Mouse (Mus musculus): ENCODE results near the gene Daam2. TPM values are rescaled to one million over a fixed set of nuclear protein-coding genes. Genes with fewer than 3 reads are reported as not detected.

The Daam2 gene
- polyA plus RNA-seq, 1 experiment from 2014 or later = 1.1 TPM

GRCm38 (mm10) chr17:49428239-49428688, 135.9 kb downstream of the Daam2 start, which contains the start of gene Mocs1:
Gene Mocs1, plus strand, starts transcription at chr17:49428362.
- no peaks in the 10 kb centered on the region for H3K27me3 ChIP-seq (replicated peaks)
- H3K9me3 ChIP-seq (replicated peaks) = no peaks in the 10 kb centered on the region
- peak within 1 kb of the TSS; percentile 75 for H3K4me2 ChIP-seq
- 1% methylated on average over 28 of the region's 28 CpGs for WGBS (ENCODE audit: insufficient replicate concordance)
- peak within 1 kb of the TSS; percentile 91 for H3K4me3 ChIP-seq
- peaks cover 46% of the 10 kb centered on the region for H3K4me1 ChIP-seq
- peak within 1 kb of the TSS; percentile 93 for H3K27ac ChIP-seq
- peak within 1 kb of the TSS; percentile 97 for H3K9ac ChIP-seq
- peak; percentile 96 for ATAC-seq
- peaks cover 21% of the 10 kb centered on the region for H3K36me3 ChIP-seq

- Histone ChIP-seq H3K36me3 (peaks cover 16% of the 10 kb centered on the region), H3K4me2 (peak overlapping the region; percentile 75), H3K27me3 (replicated peaks) (no peaks in the 10 kb centered on the region), H3K4me1 (peaks cover 45% of the 10 kb centered on the region), H3K9ac (peak overlapping the region; percentile 22; the same call in 1 of the 2 replicates), H3K27ac (no peak overlapping the region; the same call in 1 of the 2 replicates), H3K9me3 (replicated peaks) (no peaks in the 10 kb centered on the region), H3K4me3 (peak overlapping the region; percentile 91)
- 16% methylated on average over 9 of the region's 9 CpGs for WGBS (ENCODE audit: insufficient replicate concordance)
- peak; percentile 2 for ATAC-seq
These were observed 136.4 kb downstream of the Daam2 start for GRCm38 (mm10) chr17:49427631-49428238.

GRCm38 (mm10) chr17:49423872-49424271, 140.3 kb downstream of the Daam2 start:
- 71% methylated on average over 3 of the region's 3 CpGs for WGBS (ENCODE audit: insufficient replicate concordance)

GRCm38 (mm10) chr17:49423067-49423325, 141.1 kb downstream of the Daam2 start:
- peaks cover 14% of the 10 kb centered on the region for H3K4me1 ChIP-seq
- WGBS (ENCODE audit: insufficient replicate concordance) = 57% methylated on average over 2 of the region's 2 CpGs
- no peak overlapping the region for H3K9ac ChIP-seq
- no peak overlapping the region for H3K27ac ChIP-seq
- no peak for ATAC-seq
- no peaks in the 10 kb centered on the region for H3K27me3 ChIP-seq (replicated peaks)
- H3K36me3 ChIP-seq = no peaks in the 10 kb centered on the region
- no peaks in the 10 kb centered on the region for H3K9me3 ChIP-seq (replicated peaks)
- H3K4me3 ChIP-seq = no peak overlapping the region
- no peak overlapping the region for H3K4me2 ChIP-seq

More at GRCm38 (mm10) chr17:49423872-49424271, 140.3 kb downstream of the Daam2 start:
- ATAC-seq = no peak
- Histone ChIP-seq H3K36me3 (no peaks in the 10 kb centered on the region), H3K4me2 (no peak overlapping the region), H3K27me3 (replicated peaks) (no peaks in the 10 kb centered on the region), H3K9ac (no peak overlapping the region), H3K4me1 (peaks cover 14% of the 10 kb centered on the region), H3K9me3 (replicated peaks) (no peaks in the 10 kb centered on the region), H3K27ac (no peak overlapping the region), H3K4me3 (no peak overlapping the region)

GRCm38 (mm10) chr17:49422286-49423066, 141.7 kb downstream of the Daam2 start:
- no peak for ATAC-seq
- Histone ChIP-seq H3K9ac (no peak overlapping the region), H3K9me3 (replicated peaks) (no peaks in the 10 kb centered on the region), H3K4me2 (no peak overlapping the region), H3K27ac (no peak overlapping the region), H3K36me3 (no peaks in the 10 kb centered on the region), H3K4me1 (0 out of 2 replicates have a peak, but pooled peaks cover 10% of the 10 kb centered on the region), H3K4me3 (no peak overlapping the region), H3K27me3 (replicated peaks) (no peaks in the 10 kb centered on the region)
- 52% methylated on average over 3 of the region's 3 CpGs for WGBS (ENCODE audit: insufficient replicate concordance)

GRCm38 (mm10) chr17:49419813-49420212, 144.3 kb downstream of the Daam2 start:
- Histone ChIP-seq H3K4me1 (0 out of 2 replicates have a peak, but pooled peaks cover 10% of the 10 kb centered on the region), H3K4me2 (no peak overlapping the region), H3K36me3 (no peaks in the 10 kb centered on the region), H3K27ac (no peak overlapping the region), H3K9me3 (replicated peaks) (no peaks in the 10 kb centered on the region), H3K9ac (no peak overlapping the region), H3K27me3 (replicated peaks) (no peaks in the 10 kb centered on the region), H3K4me3 (no peak overlapping the region)
- 56% methylated on average over 6 of the region's 6 CpGs for WGBS (ENCODE audit: insufficient replicate concordance)
- no peak for ATAC-seq

GRCm38 (mm10) chr17:49416228-49416627, 147.9 kb downstream of the Daam2 start:
- no peak for ATAC-seq
- Histone ChIP-seq H3K9me3 (replicated peaks) (no peaks in the 10 kb centered on the region), H3K4me1 (no peaks in the 10 kb centered on the region), H3K4me2 (no peak overlapping the region), H3K36me3 (no peaks in the 10 kb centered on the region), H3K9ac (no peak overlapping the region), H3K27me3 (replicated peaks) (no peaks in the 10 kb centered on the region), H3K27ac (no peak overlapping the region), H3K4me3 (no peak overlapping the region)
- WGBS (ENCODE audit: insufficient replicate concordance) = 62% methylated on average over 3 of the region's 3 CpGs

GRCm38 (mm10) chr17:49413554-49413953, 150.6 kb downstream of the Daam2 start:
- H3K9ac ChIP-seq = no peak overlapping the region
- no peaks in the 10 kb centered on the region for H3K4me1 ChIP-seq
- no peaks in the 10 kb centered on the region for H3K9me3 ChIP-seq (replicated peaks)
- no peak overlapping the region for H3K27ac ChIP-seq
- no peak overlapping the region for H3K4me3 ChIP-seq
- 32% methylated on average over 3 of the region's 3 CpGs for WGBS (ENCODE audit: insufficient replicate concordance)
- H3K36me3 ChIP-seq = no peaks in the 10 kb centered on the region
- no peak for ATAC-seq
- H3K4me2 ChIP-seq = no peak overlapping the region
- no peaks in the 10 kb centered on the region for H3K27me3 ChIP-seq (replicated peaks)

GRCm38 (mm10) chr17:49412974-49413373, 151.2 kb downstream of the Daam2 start:
- Histone ChIP-seq H3K4me2 (no peak overlapping the region), H3K9me3 (replicated peaks) (no peaks in the 10 kb centered on the region), H3K4me1 (no peaks in the 10 kb centered on the region), H3K27ac (no peak overlapping the region), H3K36me3 (no peaks in the 10 kb centered on the region), H3K9ac (no peak overlapping the region), H3K27me3 (replicated peaks) (no peaks in the 10 kb centered on the region), H3K4me3 (no peak overlapping the region)
- 49% methylated on average over 5 of the region's 5 CpGs for WGBS (ENCODE audit: insufficient replicate concordance)
- no peak for ATAC-seq

Other genes with a start within 250 kb of the Daam2 start
- gene Mocs1, start 136.0 kb downstream of the Daam2 start, polyA plus RNA-seq (2016; fragmentation: Nextera tagmentation; extraction: Ambion mirVana) = 6.5 and 9.4 TPM in 2 replicates
- gene Kif6, start 50.8 kb upstream of the Daam2 start, polyA plus RNA-seq (2016; fragmentation: Nextera tagmentation; extraction: Ambion mirVana) = 0.44 and 0.50 TPM in 2 replicates